Mouse (Mus musculus): ENCODE results near the gene Eif2d.

Eif2d gene

GRCm38 (mm10) chr1:131213361-131213760 is 60.4 kb downstream of the Eif2d start:
- peak in 1 of 2 experiments; percentile 22 for DNase-seq (ENCODE audit: low spot score in 2 of 2)

GRCm38 (mm10) chr1:131218933-131219332 is 66.0 kb downstream of the Eif2d start:
- DNase-seq (ENCODE audit: low spot score in 2 of 2), result no peak

GRCm38 (mm10) chr1:131221822-131222590 is 69.0 kb downstream of the Eif2d start:
- no peak for DNase-seq (ENCODE audit: low spot score in 2 of 2)

GRCm38 (mm10) chr1:131223345-131223744 is 70.4 kb downstream of the Eif2d start:
- DNase-seq (ENCODE audit: low spot score in 2 of 2), result no peak

- DNase-seq (ENCODE audit: low spot score in 2 of 2), result no peak
Measured at GRCm38 (mm10) chr1:131224848-131225471, 72.0 kb downstream of the Eif2d start.

- DNase-seq (ENCODE audit: low spot score in 2 of 2), result no peak
Measured at GRCm38 (mm10) chr1:131228225-131228624, 75.2 kb downstream of the Eif2d start.

- no peak for DNase-seq (ENCODE audit: low spot score in 2 of 2)
Measured at GRCm38 (mm10) chr1:131228659-131229058, 75.7 kb downstream of the Eif2d start.

GRCm38 (mm10) chr1:131233527-131233926 is 80.5 kb downstream of the Eif2d start:
- no peak for DNase-seq (ENCODE audit: low spot score in 2 of 2)

- DNase-seq (ENCODE audit: low spot score in 2 of 2), result no peak
Measured at GRCm38 (mm10) chr1:131236077-131236476, 83.1 kb downstream of the Eif2d start.

Measured in right cerebral cortex, adult 2 months (tissue).